Mouse (Mus musculus) erythroblast, embryonic 14.5 days (primary cell): Measurements from ENCODE around the gene Sh3bp4.

ENCODE experiments used
- GATA1 ChIP-seq: IDR thresholded peaks from 2 replicates; pipeline ENCODE4 v1.6.1; 2012; ENCODE audit warnings: low read length, inconsistent platforms, mixed read lengths
- TAL1 ChIP-seq: IDR thresholded peaks from 3 replicates; pipeline ENCODE4 v1.6.1; 2012; ENCODE audit warnings: low read length, inconsistent platforms, mixed read lengths

- TF ChIP-seq GATA1 (no peak), TAL1 (no peak)
These were observed 24.2 kb downstream of the Sh3bp4 start for GRCm38 (mm10) chr1:89094416-89094815.
